Mouse (Mus musculus): ENCODE data around the gene Knstrn.
A peak's percentile ranks its signal among the peaks of the same experiment; 100 is the strongest.

Gene Knstrn

DNA sequence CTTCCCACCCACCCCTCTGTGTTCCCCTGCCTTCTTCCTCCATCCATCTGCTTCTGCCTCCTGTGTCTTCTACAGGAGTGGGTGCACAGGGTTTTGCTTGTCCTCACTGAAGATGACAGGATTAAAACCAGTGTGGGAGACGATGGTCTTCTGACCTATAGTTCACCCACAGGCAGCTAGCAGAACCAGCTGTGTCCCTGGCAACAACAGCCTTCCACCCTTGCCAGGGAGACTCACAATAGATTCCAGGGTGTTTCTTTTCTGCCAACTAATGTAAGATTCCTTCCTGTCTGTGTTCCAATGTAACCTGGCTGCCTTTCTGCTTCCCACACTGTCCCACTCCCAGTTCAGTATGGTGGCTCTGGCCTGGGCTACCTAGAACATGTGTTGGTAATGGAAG is 57.2 kb downstream of the Knstrn start:
- DNase-seq, result no peak

DNA sequence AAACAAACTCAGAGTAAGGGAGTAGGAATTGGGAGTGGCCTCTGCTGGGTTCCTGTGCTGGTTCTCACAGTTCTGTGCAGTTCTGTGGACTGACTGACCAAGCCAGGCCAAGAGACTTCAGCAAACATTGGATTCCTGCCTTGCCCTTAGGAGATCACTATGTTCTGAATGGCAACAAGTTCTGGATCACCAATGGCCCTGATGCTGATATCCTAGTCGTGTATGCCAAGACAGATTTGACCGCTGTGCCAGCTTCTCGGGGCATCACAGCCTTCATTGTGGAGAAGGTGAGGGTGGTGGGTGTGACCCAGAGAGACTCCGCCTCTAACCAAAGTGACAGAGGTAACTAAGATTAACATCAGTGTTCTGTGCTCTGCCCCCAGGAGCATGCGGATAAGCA is 59.2 kb downstream of the Knstrn start:
- no peak for DNase-seq

DNA sequence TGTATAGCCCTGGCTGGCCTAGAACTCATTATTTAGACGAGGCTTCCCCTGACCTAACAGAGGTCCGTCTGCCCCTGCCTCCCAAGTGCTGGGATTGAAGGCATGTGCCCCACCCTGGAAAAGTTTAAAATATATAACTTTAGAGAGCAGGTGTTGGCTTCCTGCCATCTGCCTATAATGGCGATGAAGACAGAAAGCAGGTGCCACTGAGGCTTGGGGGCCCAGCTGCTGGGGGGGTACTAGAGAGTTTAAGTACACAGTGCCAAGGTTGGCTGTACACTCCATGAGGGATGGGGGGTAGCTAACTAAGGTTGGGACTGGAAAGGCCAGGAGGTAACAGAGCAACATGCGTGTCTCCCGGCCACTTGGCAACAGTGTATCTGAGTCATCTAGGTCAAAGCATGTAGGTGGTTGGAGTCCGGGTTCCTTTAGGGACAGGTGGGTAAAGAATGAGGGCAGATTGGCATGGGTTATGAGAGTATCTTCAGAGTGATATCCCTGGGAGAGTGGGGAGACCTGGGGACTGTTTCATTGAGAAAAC is 60.2 kb downstream of the Knstrn start:
- no peak for DNase-seq

DNA sequence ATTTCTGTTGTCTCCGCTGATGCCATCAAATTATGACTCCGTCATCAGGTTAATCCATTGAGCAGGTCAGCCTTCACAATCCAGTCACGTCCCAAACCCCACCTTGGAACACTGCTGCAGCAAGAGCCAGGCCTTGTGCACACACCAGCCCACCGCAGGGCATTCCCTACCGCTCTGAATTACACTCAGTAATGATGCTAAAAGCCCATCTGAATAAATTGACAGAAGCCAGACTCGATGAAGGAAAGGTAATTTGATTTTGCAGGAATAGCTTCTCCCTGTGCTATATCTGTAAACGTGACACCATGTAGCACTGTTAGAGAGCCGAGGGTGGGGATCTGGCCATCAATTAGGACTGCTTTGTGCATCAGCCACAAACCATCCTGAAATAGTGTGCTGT is 61.5 kb downstream of the Knstrn start:
- no peak for DNase-seq

DNA sequence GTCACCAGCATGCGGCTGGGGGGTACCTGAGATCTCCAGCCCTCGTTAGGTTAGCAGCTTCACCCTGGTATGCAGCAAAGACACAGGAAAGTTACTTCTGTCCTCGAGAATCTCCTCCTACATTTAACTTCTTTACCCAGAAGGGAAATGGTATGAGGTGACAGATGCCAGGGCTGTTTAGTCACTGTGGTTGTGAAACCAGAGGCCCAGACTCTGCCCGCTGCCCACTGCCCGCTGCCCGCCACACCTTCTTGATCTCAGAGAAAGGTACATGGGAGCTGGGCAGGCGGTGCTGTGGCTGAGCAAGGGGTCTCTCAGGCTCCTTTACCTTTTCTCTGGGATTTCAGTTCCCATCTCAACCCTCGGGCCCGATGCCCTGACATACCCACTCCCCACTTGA is 62.6 kb downstream of the Knstrn start:
- DNase-seq, result no peak

DNA sequence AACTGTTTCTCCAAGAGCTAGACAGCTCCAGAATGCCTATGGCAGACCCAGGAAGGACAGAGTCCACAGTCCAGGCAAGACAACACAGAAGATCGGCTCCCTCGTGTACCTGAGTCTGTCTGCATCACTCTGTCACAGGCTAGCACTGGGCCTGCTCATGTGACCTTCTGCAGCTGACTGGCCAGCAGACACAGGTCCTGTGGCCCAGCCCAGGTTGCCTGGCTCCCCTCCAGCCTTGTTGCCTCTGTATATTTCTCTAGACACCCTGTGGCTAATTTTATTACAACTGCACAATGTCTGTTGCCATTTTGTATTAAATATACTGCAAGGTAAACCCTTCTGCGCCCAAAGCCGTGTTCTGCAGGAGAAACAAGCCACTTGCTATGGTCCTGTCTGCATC is 67.2 kb downstream of the Knstrn start:
- DNase-seq, result peak; percentile 65 to 75

DNA sequence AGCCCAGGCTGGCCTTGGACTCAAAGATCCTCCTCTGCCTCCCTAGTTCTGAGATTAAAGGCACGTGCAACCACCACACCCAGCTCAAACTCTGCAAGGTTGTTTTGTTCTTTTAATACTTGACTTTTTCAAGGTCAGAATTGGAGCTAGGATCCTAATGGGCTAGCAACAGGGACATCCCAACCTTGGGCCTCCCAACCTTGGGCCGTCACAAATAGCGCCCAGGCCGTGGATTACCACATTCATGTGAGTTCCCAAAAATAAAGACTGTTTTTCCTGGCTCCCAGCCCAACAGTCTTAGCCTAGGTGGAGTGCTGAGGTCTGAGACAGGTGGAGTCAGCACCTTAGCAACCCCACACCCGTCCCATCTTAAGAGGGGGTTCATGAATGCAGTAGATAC is 68.2 kb downstream of the Knstrn start:
- no peak for DNase-seq

DNA sequence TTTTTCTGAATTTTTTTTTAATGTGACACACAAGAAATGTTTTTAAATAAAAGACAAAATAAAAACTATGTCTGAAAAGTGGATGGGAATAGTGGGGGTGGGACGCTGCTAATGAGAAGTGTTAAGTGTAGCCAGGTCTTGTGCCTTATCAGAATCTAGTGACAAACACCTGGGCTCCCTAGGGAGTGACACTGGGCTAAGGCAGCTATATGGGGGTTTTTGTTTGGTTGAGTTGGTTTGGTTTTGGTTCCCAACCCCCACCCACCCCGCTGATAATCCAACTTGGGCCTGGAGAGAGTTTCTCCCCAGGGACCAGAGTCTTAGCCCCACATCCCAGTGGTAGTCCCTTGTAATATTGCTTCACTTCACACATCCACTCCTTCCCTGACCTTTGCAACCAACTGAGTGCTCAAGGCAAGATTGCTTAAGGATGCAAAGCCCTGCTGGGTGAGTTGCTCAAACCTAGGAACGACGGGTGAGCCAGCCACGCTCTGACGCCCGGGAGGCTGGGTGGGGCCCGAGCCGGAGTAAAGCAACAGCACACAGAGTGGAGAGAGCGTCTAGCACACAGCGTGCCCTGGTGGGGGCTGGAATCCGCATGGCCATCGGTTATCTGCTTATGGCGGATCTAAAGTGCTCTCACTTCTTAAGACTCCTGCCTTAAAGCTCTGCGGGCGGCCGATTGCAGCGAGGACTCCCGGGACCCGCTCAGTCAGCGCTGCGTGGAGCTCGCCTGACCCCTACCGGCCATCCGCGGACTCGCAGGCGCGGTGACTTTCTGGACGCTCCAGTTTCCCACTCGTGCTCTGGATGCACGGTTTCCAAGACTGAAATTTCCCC is 69.3 kb downstream of the Knstrn start:
- DNase-seq, result peak; percentile 77 to 93

DNA sequence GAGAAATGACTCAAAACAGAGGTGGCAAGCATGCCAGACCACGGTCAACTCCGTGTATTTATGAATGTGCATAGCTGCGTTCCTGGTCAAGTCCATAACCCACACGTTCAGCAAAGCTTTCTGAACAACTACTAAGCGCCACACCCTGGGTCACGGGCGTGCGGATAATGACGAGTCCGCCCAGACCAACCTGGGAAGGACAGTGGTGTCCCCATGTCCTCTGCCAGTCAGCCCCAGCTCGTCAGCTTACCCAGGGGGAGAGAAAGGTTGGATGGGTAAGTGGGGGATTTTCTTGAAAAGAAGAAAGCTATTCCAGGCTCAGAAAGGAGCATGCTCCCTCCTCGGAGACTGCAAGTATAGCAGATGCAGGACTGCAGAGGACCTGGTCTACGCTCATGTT is 73.6 kb downstream of the Knstrn start:
- DNase-seq, result no peak

DNA sequence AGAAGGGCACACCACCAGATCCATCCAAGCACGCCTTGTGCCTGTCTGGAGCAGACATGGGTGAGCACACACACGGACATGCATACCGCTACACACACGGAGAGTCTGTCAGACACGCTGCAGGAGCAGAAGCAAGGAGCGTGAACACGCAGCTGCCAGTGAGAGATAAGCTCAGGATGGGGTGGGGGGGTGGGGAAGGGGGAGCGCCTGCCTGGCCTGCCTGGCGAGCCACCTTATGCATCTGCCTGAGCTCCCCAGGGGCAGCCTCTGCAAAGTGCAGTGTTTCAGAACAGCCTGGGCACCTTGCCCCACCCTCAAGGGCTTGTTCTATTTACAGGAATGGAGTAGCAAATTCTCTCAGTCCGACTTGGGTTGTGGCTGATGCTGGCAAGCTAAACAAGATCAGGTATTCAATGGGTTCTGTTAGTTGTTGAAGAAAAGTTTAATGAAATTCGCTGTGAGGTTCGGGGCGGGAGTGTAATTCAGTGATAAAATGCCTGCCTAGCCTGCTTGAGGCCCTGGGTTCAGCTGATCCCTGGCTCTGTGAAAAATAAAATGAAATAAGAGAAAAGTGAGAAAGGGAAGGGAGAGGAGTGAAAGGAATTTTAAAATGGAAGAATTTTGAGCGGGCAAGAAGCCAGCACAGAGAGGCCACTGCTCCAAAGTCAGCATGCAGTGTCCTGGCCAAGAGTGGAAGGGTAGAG is 74.2 kb downstream of the Knstrn start:
- DNase-seq, result peak in 1 of 2 experiments; percentile 36

DNA sequence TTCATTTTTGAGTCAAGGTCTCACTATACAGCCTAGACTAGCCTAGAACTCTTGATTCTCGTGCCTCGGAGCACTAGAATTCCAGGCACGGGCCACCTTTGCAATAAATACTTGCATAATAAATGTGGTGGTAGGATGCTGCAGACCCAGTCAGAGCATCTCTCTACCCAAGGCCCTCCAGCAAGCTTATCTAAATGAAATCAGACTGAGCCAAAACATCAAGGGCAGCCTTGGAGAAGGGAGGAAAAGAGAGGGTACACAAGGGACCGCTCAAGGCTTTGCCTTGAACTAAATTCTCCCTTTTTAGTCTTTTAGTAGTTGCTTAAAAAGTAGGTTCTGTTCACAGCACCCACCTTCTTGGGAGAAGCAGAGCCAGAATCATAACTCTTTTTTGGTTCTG is 77.4 kb downstream of the Knstrn start:
- no peak for DNase-seq

DNA sequence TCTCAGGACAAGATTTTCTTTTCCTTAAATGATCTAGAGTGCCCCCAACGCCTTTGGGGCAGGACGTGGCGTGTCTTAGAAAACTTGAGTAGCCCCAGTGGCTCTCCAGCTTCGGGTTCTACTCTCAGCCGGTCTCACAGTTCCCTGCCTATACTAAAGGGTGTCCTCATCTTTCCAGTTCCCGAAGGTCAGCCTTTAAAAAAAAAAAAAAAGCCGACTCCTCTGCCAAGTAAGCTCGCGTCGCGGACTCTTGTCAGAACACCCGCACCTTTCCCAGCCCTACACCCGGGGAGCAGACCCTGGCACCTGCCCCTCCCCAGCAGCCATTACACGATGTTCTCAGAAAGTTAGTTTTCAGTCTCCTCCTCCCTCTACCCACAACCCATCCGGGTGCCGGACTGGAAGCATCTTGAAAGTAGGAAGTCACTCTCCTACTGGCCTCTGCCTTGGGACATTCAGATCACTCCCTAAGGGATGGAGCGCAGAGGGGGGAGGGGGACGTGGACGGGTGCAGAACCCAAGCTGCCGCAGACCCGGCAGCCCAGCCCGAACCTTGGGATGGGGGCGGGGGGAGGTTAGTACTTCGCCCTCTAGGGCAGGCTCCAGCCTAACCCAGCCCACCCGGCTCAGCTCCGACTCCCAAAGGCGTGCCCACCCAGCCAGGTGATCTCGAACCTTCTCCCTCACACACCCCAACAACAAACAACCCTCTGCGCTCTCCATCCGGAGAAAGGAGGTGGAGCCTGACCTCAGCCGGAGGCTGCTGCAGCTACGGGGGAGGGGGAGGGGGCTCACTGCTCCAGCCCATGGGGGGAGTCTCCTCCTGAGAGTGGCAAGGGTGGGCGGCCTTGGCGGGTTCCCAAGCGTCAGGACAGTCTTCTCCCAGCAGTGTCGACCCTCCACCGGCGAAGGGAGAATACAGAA is 82.4 kb downstream of the Knstrn start:
- peak in 1 of 2 experiments; percentile 59 for DNase-seq

DNA sequence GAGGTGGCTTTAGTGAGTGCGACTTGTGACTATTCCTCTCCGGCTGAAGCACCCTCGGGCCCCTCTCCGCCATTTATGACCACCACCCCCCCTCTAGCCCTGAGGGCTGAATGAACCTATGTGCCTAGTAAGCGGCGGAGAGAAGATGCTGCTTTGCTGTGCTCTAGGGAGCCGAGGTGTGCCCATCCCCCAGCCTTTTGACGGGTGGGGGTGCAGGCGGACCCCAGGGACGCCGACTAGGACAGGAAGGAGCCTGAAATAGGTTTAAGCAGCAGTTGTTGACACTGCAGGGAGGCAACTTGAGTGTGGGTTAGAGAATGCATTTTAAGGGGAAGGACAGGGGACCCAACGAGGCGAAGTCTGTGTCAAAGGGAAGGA is 83.1 kb downstream of the Knstrn start:
- no peak for DNase-seq

DNA sequence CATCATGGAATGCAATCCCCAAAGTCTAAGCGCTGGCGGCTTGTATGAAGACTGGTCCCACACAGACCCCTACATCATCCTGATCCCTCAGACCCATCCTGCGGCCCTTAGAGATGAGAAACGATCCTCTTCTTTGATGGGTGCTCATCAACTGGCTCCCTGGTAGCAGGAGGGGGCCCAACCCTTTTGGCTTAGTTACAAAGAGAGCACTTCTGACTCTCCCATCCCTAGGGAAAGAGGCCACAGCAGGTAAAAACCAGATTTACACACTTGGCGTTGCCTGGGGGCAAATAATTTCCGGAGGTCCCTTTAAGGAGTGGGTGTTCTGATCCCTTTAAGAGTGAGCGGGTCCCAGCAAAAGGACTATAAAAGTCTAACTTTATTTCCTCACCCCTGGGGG is 83.6 kb downstream of the Knstrn start:
- no peak for DNase-seq

DNA sequence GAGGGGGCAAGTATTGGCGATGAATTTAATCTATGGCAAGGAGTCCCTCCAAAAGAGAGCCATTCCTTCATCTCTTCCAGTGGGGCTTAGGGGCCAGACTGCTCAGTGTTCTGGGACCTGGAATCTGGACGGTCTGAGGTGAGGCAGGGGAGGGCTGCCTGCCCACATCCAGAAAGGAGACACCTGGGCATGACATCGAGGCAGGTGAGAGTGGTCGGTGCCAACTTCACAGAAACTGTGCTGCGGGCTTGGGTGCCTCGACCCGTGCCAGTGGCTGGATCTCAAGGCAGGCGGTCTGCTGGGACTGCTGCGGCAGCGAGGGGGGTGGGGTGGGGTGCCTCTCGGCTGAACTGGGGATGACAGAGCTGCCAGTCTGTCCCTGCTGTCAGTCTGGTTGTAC is 84.0 kb downstream of the Knstrn start:
- no peak for DNase-seq

DNA sequence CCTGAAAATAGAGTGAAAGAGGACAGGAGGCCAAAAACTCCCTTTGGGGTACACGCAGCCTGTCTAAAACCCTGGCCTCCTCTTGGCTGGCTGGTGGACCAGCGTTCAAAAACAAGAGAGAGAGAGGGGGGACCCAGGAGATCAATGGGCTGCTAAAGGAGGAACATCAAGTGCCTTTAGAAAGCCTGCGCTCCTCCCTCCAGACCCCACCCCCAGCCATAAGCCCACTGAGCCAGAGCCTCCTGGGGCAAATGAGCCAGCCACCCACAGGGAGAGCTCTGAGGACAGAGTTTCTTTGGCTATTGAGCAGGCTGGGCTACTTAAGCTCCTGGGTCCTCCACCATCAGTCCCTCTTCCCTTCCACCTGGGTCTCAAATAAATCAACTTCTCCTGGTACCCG is 85.0 kb downstream of the Knstrn start:
- no peak for DNase-seq

DNA sequence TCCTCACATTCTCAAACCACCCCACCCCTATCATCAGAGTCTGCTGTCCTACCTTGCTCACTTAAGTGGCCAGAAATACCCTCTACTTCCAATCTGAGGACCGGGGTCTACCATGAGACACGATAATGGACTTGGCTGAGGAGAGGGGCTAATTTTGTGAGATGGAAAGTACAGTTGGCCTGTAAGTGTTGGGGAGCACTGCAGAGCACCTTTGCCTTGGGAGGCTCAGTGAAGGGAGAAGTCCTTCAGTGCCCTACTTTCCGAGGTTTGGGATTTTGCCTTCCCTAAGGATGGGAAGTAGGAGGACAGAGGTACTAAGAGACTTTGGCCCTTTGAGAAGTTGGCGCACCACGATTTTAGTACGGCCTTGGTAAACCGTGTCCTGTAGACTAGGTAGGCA is 85.5 kb downstream of the Knstrn start:
- no peak for DNase-seq

DNA sequence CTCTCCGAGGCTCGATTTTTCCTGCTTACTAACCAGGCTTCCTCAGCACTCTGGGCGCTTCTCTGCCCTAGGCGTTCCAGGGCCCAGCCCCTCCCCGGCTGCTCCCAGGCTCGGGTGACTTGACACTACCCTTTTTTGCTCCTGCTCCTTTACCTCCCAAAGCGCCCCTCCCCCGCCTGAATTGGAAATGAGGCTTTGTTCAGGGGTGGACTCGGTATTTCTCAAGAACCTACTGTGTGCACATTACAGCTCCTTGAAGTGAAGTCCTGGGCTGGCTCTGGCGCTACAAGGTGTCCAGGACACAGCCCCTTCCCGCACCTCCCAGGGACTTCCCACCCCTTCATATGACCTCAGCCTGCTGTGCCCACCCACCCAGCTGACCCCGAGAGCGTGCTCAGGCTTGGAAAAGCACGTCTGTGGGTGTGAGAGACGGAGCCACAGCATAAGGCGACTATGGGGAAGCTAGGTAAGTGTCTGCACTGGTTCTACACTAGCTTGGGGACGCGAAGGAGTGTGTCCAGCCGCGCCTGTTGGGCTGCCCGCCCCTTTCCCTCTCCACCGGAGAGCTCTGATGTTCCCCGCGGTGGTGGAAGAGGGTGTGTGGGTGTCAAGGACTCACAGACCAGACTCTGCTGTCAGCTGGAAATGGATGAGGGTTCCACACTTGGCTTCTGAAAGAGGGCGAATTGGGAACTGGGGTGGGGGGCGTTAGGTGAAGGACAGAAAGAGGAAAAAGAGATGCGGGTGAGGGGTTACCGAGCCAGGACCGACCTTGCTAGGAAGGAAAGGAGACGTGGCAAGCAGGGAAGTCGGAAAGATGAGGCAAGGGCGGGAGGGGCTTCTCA is 86.4 kb downstream of the Knstrn start, which contains the start of gene Bahd1:
Gene Bahd1 (plus strand): TSS at position 397 of the 845 bp plus-strand sequence.
- peak in 1 of 2 experiments; percentile 64 for DNase-seq

DNA sequence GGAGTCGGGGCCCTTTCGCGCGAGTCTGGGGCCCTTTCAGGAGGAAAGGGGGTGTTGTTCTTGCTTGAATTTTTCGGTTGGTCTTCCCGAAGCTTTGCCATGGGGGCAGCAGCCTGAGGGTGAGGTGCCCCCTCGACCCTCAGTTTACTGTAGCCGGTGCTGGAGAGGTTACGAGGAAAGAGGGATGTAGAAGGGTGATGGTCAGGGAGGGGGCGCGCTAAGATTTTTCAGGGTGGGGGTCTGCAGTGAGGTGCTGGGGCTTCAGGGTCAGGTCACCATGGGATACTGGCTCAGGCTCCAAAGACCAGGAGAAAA is 87.0 kb downstream of the Knstrn start:
- no peak for DNase-seq

DNA sequence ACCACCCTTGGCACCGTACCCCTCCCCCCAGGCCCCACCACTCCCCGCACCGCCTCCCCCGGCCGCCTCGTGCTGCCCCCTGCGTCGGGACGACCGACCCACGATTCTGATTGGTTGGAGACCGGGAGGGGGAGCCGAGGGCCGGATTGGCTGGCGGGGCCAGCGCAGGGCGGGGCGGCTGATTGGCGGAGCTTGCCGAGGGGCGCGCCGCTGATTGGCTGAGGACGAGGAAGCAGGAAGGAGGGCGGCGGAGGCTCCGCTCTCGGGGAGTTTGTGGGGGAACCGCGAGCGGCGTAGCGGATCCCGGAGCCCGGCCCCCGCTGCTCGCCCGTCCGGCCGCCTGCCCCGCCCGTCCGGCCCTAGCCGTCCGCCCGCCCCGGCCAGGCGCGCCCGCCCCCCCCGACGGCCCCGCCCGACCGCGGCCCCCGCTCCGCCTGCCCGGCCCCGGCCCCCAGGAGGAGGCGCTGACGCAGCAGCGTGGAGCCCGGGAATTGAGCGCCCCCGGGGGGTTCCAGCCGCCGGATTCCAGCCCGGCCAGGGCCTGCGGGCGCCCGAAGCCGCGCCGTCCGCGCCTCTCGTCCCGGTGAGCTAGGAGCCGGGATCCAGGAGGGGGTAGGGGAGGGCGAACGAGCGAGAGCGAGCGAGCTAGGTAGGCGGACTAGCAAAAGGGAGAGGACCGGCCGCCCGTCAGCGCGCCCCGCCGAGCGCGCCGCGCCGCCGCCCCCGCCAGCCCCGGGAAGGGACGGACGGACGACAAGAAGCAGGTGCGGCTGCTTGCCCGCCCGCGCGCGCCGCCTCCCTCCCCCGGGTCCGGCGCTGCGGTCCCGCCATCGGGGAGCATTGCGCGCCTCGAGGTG is 87.6 kb downstream of the Knstrn start:
- peak; percentile 98 for DNase-seq

All from kidney, postnatal 36 days (tissue).